Comparison of ENCODE assay signal across 14 mouse cellular contexts in genomic region chr1:128805687-128806653, GRCm38 (mm10).
DNase-seq lines count a peak whose midpoint lies in the region; ATAC-seq lines count a peak whose summit lies in the region.
"Had no signal": no experiment of that assay in that cellular context is flagged by ENCODE, and none has a peak within 500 bp of the region (broad histone marks: within the 10 kb centered on the region; RNA-seq: fewer than 3 reads in every experiment).

No protein-coding gene starts in this region.

- DNase-seq in adrenal gland, adult (ENCODE audit: inconsistent age in 2 of 2, low spot score in 1 of 2) = peak; percentile 13 to 54
- DNase-seq in adrenal gland, postnatal 36 days = no peak
- peak; percentile 38 for DNase-seq in urinary bladder, postnatal 14 days (ENCODE audit: low spot score)
- DNase-seq in urinary bladder, adult 18-20 months (ENCODE audit: low spot score in 2 of 2) = no peak
- no peak for DNase-seq in layer of hippocampus, postnatal 25 days (ENCODE audit: extremely low spot score in 1 of 2, low spot score in 1 of 2)
- DNase-seq in lung, postnatal 14 days = no peak
- DNase-seq in left cerebral cortex, adult 9 months (ENCODE audit: low spot score in 2 of 2) = no peak
- DNase-seq: adrenal gland, postnatal 25 days; cerebellum, adult 9-11 months; heart, adult 18-20 months; heart, postnatal 4 days; kidney, postnatal 36 days had no signal

- H3K9me3 ChIP-seq in midbrain, embryonic 12.5 days = no peaks in the 10 kb centered on the region

- peaks cover 34% of the 10 kb centered on the region for H3K4me1 ChIP-seq in midbrain, embryonic 12.5 days

- peak overlapping the region; percentile 60 for H3K27ac ChIP-seq in midbrain, embryonic 12.5 days (replicated peaks)

- peaks cover 7% of the 10 kb centered on the region; the same call in 1 of the 2 replicates for H3K27me3 ChIP-seq in midbrain, embryonic 12.5 days

- peak; percentile 58 for ATAC-seq in midbrain, embryonic 12.5 days (ENCODE audit: low FRiP score, low read depth)

- no peaks in the 10 kb centered on the region for H3K36me3 ChIP-seq in midbrain, embryonic 12.5 days
- H3K36me3 ChIP-seq: G1E had no signal

- WGBS in midbrain, embryonic 12.5 days = 39% methylated on average over 10 of the region's 10 CpGs

- H3K4me3 ChIP-seq in midbrain, embryonic 12.5 days = no peak overlapping the region

- H3K4me2 ChIP-seq in midbrain, embryonic 12.5 days (replicated peaks) = no peak overlapping the region; the same call in 1 of the 2 replicates

- 0 out of 2 replicates have a peak overlapping the region, but pooled peaks have one; percentile 24 for H3K9ac ChIP-seq in midbrain, embryonic 12.5 days (replicated peaks)

Comparison
In these comparisons a context has a peak if more than half of its experiments do, and no peak if none do; other contexts are left out.
1. DNase-seq: peak in adrenal gland, adult (2 of 2) and urinary bladder, postnatal 14 days (single experiment); none in adrenal gland, postnatal 36 days (0 of 2), urinary bladder, adult 18-20 months (0 of 2), layer of hippocampus, postnatal 25 days (0 of 2), lung, postnatal 14 days (single experiment) and left cerebral cortex, adult 9 months (0 of 2).